Mouse (Mus musculus) kidney, postnatal 0 days (tissue): Measurements from ENCODE around the gene Wdr62. TPM values are rescaled to one million over a fixed set of nuclear protein-coding genes. Genes with fewer than 3 reads are reported as not detected.
A peak's percentile ranks its signal among the peaks of the same experiment; 100 is the strongest.
"Not testable (repeated sequence)": the region's sequence is repeated elsewhere in the genome, so short reads cannot be mapped to it uniquely, and the experiment has no call there.

Experiments used
- ATAC-seq: fragments of 200-750 bp; cut with Nextera tagmentation; replicated peaks from 2 replicates; pipeline ENCODE4 v1.8.0; 2017; ENCODE audit warnings: low read depth, moderate number of reproducible peaks, moderate TSS enrichment, moderate library complexity; ENCODE audit not compliant: low FRiP score
- DNase-seq: peaks from one replicate; pipeline ENCODE4 v3.0.0-alpha.2; 2016; ENCODE audit warnings: low spot score
- H3K27ac ChIP-seq: fragments of 300-500 bp; sonication (generic); 2 replicates; pipeline ENCODE4 v1.5.1; 2014; ENCODE audit warnings: mild to moderate bottlenecking
- H3K27me3 ChIP-seq: fragments of 300-500 bp; sonication (generic); 2 replicates; pipeline ENCODE4 v1.6.1; 2014; ENCODE audit warnings: low read length, mixed read lengths; ENCODE audit not compliant: insufficient read depth
- H3K36me3 ChIP-seq: fragments of 300-500 bp; sonication (generic); 2 replicates; pipeline ENCODE4 v1.6.1; 2014; ENCODE audit warnings: low read length, mixed read lengths; ENCODE audit not compliant: insufficient read depth
- H3K4me1 ChIP-seq: fragments of 300-500 bp; sonication (generic); replicated peaks from 2 replicates; pipeline ENCODE4 v1.6.1; 2014; ENCODE audit warnings: antibody characterized with exemption, low read length, mixed read lengths; ENCODE audit not compliant: insufficient read depth
- H3K4me2 ChIP-seq: fragments of 300-500 bp; sonication (generic); 2 replicates; pipeline ENCODE4 v1.6.1; 2014; ENCODE audit warnings: mild to moderate bottlenecking, low read length, moderate library complexity, mixed read lengths
- H3K4me3 ChIP-seq: fragments of 300-500 bp; sonication (generic); replicated peaks from 2 replicates; pipeline ENCODE4 v1.5.1; 2014; ENCODE audit warnings: low read depth, low read length
- H3K9ac ChIP-seq: fragments of 300-500 bp; sonication (generic); 2 replicates; pipeline ENCODE4 v1.6.1; 2014; ENCODE audit warnings: low read depth, low read length
- H3K9me3 ChIP-seq: fragments of 300-500 bp; sonication (generic); replicated peaks from 2 replicates; pipeline ENCODE4 v1.6.1; 2016; ENCODE audit warnings: low read length, inconsistent platforms, mixed read lengths
- CTCF ChIP-seq: IDR thresholded peaks from 2 replicates; pipeline ENCODE4 v1.5.1; 2016; ENCODE audit warnings: antibody characterized with exemption, low read depth, mild to moderate bottlenecking, moderate library complexity
- WGBS: fragments of 180-500 bp; shearing (Covaris S2); extraction: QIAGEN DNeasy Blood & Tissue Kit; methylation state at CpG from one replicate; pipeline ENCODE4 v1.1.7; 2014; 5-methylcytosine and 5-hydroxymethylcytosine counted together
- polyA plus RNA-seq: library from polyadenylated mRNA; unstranded; fragments of >200 nt; fragmentation: Nextera tagmentation; extraction: Ambion mirVana; gene quantifications from 2 replicates; pipeline ENCODE4 v1.2.1, GENCODE M21; 2015

Gene Wdr62
- polyA plus RNA-seq, 1 experiment from 2014 or later = 2.7 TPM

- no peaks in the 10 kb centered on the region for H3K27me3 ChIP-seq
- no peak overlapping the region for H3K27ac ChIP-seq
- H3K4me3 ChIP-seq = no peak overlapping the region
- no peak overlapping the region for H3K4me2 ChIP-seq
- TF ChIP-seq CTCF = peak; percentile 88
- WGBS = 5% methylated on average over 2 of the region's 2 CpGs
- peak; percentile 80 for DNase-seq
- no peak for ATAC-seq
- no peaks in the 10 kb centered on the region for H3K36me3 ChIP-seq
- H3K9ac ChIP-seq = no peak overlapping the region
- no peaks in the 10 kb centered on the region for H3K4me1 ChIP-seq
- H3K9me3 ChIP-seq = no peaks in the 10 kb centered on the region
Observed at GRCm38 (mm10) chr7:30205383-30205782, 74.8 kb downstream of the Wdr62 start.

GRCm38 (mm10) chr7:30204380-30204779, 75.8 kb downstream of the Wdr62 start:
- no peaks in the 10 kb centered on the region for H3K9me3 ChIP-seq
- no peak overlapping the region for H3K27ac ChIP-seq
- ATAC-seq (no peak), DNase-seq (no peak)
- H3K9ac ChIP-seq = no peak overlapping the region
- H3K4me1 ChIP-seq = no peaks in the 10 kb centered on the region
- no peak overlapping the region for H3K4me3 ChIP-seq
- no peak for TF ChIP-seq CTCF
- no peaks in the 10 kb centered on the region for H3K36me3 ChIP-seq
- no peak overlapping the region for H3K4me2 ChIP-seq
- WGBS = 46% methylated on average over 8 of the region's 8 CpGs
- H3K27me3 ChIP-seq = no peaks in the 10 kb centered on the region

- 77% methylated on average over 11 of the region's 11 CpGs for WGBS
Observed at GRCm38 (mm10) chr7:30202895-30203690, 77.1 kb downstream of the Wdr62 start.

GRCm38 (mm10) chr7:30200661-30201060, 79.6 kb downstream of the Wdr62 start:
- not testable (repeated sequence) for H3K4me2 ChIP-seq, H3K4me1 ChIP-seq, H3K4me3 ChIP-seq, ATAC-seq, H3K9me3 ChIP-seq, DNase-seq, H3K27ac ChIP-seq, H3K36me3 ChIP-seq, H3K27me3 ChIP-seq, H3K9ac ChIP-seq
- 88% methylated on average over 5 of the region's 5 CpGs for WGBS

More at GRCm38 (mm10) chr7:30202895-30203690, 77.1 kb downstream of the Wdr62 start:
- no peaks in the 10 kb centered on the region for H3K36me3 ChIP-seq
- no peak overlapping the region for H3K27ac ChIP-seq
- no peak overlapping the region for H3K4me2 ChIP-seq
- no peaks in the 10 kb centered on the region for H3K27me3 ChIP-seq
- H3K9me3 ChIP-seq = no peaks in the 10 kb centered on the region
- TF ChIP-seq CTCF = no peak
- DNase-seq (no peak), ATAC-seq (no peak)
- no peak overlapping the region for H3K4me3 ChIP-seq
- no peak overlapping the region for H3K9ac ChIP-seq
- no peaks in the 10 kb centered on the region for H3K4me1 ChIP-seq

GRCm38 (mm10) chr7:30200200-30200599, 80.0 kb downstream of the Wdr62 start:
- Histone ChIP-seq H3K9me3 (no peaks in the 10 kb centered on the region), H3K4me2 (no peak overlapping the region), H3K9ac (no peak overlapping the region), H3K4me3 (no peak overlapping the region), H3K27ac (no peak overlapping the region), H3K27me3 (no peaks in the 10 kb centered on the region), H3K36me3 (no peaks in the 10 kb centered on the region), H3K4me1 (0 out of 2 replicates have a peak, but pooled peaks cover 5% of the 10 kb centered on the region)
- ATAC-seq = no peak
- WGBS = 74% methylated on average over 5 of the region's 5 CpGs
- DNase-seq = no peak
- no peak for TF ChIP-seq CTCF

GRCm38 (mm10) chr7:30199498-30200139, 80.6 kb downstream of the Wdr62 start:
- ATAC-seq = no peak
- WGBS = 68% methylated on average over 18 of the region's 18 CpGs

More at GRCm38 (mm10) chr7:30199498-30200139, 80.6 kb downstream of the Wdr62 start:
- Histone ChIP-seq H3K9ac (no peak overlapping the region), H3K27me3 (no peaks in the 10 kb centered on the region), H3K4me2 (no peak overlapping the region), H3K36me3 (no peaks in the 10 kb centered on the region), H3K27ac (no peak overlapping the region), H3K4me1 (0 out of 2 replicates have a peak, but pooled peaks cover 7% of the 10 kb centered on the region), H3K4me3 (no peak overlapping the region), H3K9me3 (no peaks in the 10 kb centered on the region)
- no peak for DNase-seq
- TF ChIP-seq CTCF = no peak
